Mouse (Mus musculus) neural tube, embryonic 11.5 days (tissue): Measurements from ENCODE around the gene Itih4. TPM values are rescaled to one million over a fixed set of nuclear protein-coding genes. Genes with fewer than 3 reads are reported as not detected.

Experiments
- ATAC-seq: fragments of 200-750 bp; cut with Nextera tagmentation; 2 replicates; pipeline ENCODE4 v1.8.0; 2017; ENCODE audit warnings: moderate number of reproducible peaks, mild to moderate bottlenecking, moderate TSS enrichment, moderate library complexity; ENCODE audit not compliant: insufficient read depth, low FRiP score, low TSS enrichment
- DNase-seq: peaks from one replicate; pipeline ENCODE4 v3.0.0-alpha.2; 2015; ENCODE audit warnings: low spot score
- H3K27ac ChIP-seq: fragments of 300-500 bp; sonication (generic); 2 replicates; pipeline ENCODE4 v1.5.1; 2014; ENCODE audit warnings: low read depth, mild to moderate bottlenecking, low read length
- H3K27me3 ChIP-seq: fragments of 300-500 bp; sonication (generic); 2 replicates; pipeline ENCODE4 v1.6.1; 2014; ENCODE audit warnings: mild to moderate bottlenecking, low read length, mixed read lengths; ENCODE audit not compliant: control insufficient read depth, insufficient read depth
- H3K36me3 ChIP-seq: fragments of 300-500 bp; sonication (generic); 2 replicates; pipeline ENCODE4 v1.6.1; 2014; ENCODE audit warnings: mild to moderate bottlenecking, low read length, moderate library complexity, mixed read lengths; ENCODE audit not compliant: control insufficient read depth, insufficient read depth
- H3K4me1 ChIP-seq: fragments of 300-500 bp; sonication (generic); 2 replicates; pipeline ENCODE4 v1.6.1; 2014; ENCODE audit warnings: low read length, mixed read lengths; ENCODE audit not compliant: control insufficient read depth, insufficient read depth
- H3K4me2 ChIP-seq: fragments of 300-500 bp; sonication (generic); 2 replicates; pipeline ENCODE4 v1.6.1; 2014; ENCODE audit warnings: low read depth, mild to moderate bottlenecking, moderate library complexity
- H3K4me3 ChIP-seq: fragments of 300-500 bp; sonication (generic); 2 replicates; pipeline ENCODE4 v1.5.1; 2014; ENCODE audit warnings: low read depth, low read length
- H3K9ac ChIP-seq: fragments of 300-500 bp; sonication (generic); 2 replicates; pipeline ENCODE4 v1.6.1; 2014; ENCODE audit warnings: mild to moderate bottlenecking, low read length
- H3K9me3 ChIP-seq: fragments of 300-500 bp; sonication (generic); 2 replicates; pipeline ENCODE4 v1.6.1; 2016; ENCODE audit warnings: low read length; ENCODE audit not compliant: control insufficient read depth
- WGBS: fragments of 180-500 bp; shearing (Covaris S2); extraction: QIAGEN DNeasy Blood & Tissue Kit; methylation state at CpG from one replicate; pipeline ENCODE4 v1.1.7; 2014; 5-methylcytosine and 5-hydroxymethylcytosine counted together
- polyA plus RNA-seq: library from polyadenylated mRNA; unstranded; fragments of >200 nt; fragmentation: Nextera tagmentation; extraction: Ambion mirVana; gene quantifications from 2 replicates; pipeline ENCODE4 v1.2.1, GENCODE M21; 2014

Gene Itih4
- polyA plus RNA-seq, 1 experiment from 2014 or later = not detected

GRCm38 (mm10) chr14:30888271-30888732 is 2.0 kb downstream of the Itih4 start:
- 22% methylated on average over 8 of the region's 9 CpGs for WGBS
- no peak overlapping the region for H3K4me3 ChIP-seq
- no peaks in the 10 kb centered on the region for H3K27me3 ChIP-seq
- H3K27ac ChIP-seq = no peak overlapping the region
- no peak overlapping the region for H3K9ac ChIP-seq
- DNase-seq (peak; percentile 23), ATAC-seq (no peak)
- no peaks in the 10 kb centered on the region for H3K36me3 ChIP-seq
- no peaks in the 10 kb centered on the region for H3K9me3 ChIP-seq
- no peak overlapping the region for H3K4me2 ChIP-seq
- H3K4me1 ChIP-seq = no peaks in the 10 kb centered on the region

- no peak for DNase-seq
- no peaks in the 10 kb centered on the region for H3K9me3 ChIP-seq
- H3K27ac ChIP-seq = no peak overlapping the region
- no peak overlapping the region for H3K4me2 ChIP-seq
- ATAC-seq = no peak
- H3K36me3 ChIP-seq = no peaks in the 10 kb centered on the region
- H3K9ac ChIP-seq = no peak overlapping the region
- H3K4me3 ChIP-seq = no peak overlapping the region
- no peaks in the 10 kb centered on the region for H3K4me1 ChIP-seq
- no peaks in the 10 kb centered on the region for H3K27me3 ChIP-seq
- 48% methylated on average over 3 of the region's 3 CpGs for WGBS
Observed at GRCm38 (mm10) chr14:30899972-30900371, 13.7 kb downstream of the Itih4 start.

GRCm38 (mm10) chr14:30902628-30903027 is 16.4 kb downstream of the Itih4 start:
- no peak for DNase-seq
- Histone ChIP-seq H3K36me3 (no peaks in the 10 kb centered on the region), H3K27ac (no peak overlapping the region), H3K4me1 (no peaks in the 10 kb centered on the region), H3K9me3 (no peaks in the 10 kb centered on the region), H3K4me2 (no peak overlapping the region), H3K4me3 (no peak overlapping the region), H3K9ac (no peak overlapping the region), H3K27me3 (no peaks in the 10 kb centered on the region)
- WGBS = 89% methylated on average over 5 of the region's 5 CpGs
- ATAC-seq = no peak

- WGBS = 82% methylated on average over 3 of the region's 3 CpGs
- DNase-seq (no peak), ATAC-seq (no peak)
- Histone ChIP-seq H3K9ac (no peak overlapping the region), H3K27ac (no peak overlapping the region), H3K9me3 (no peaks in the 10 kb centered on the region), H3K4me1 (no peaks in the 10 kb centered on the region), H3K4me3 (no peak overlapping the region), H3K27me3 (no peaks in the 10 kb centered on the region), H3K4me2 (no peak overlapping the region), H3K36me3 (no peaks in the 10 kb centered on the region)
Observed at GRCm38 (mm10) chr14:30903036-30903435, 16.8 kb downstream of the Itih4 start.

GRCm38 (mm10) chr14:30904307-30904706 is 18.0 kb downstream of the Itih4 start:
- Histone ChIP-seq H3K4me3 (no peak overlapping the region), H3K27ac (no peak overlapping the region), H3K9ac (no peak overlapping the region), H3K4me2 (no peak overlapping the region), H3K27me3 (no peaks in the 10 kb centered on the region), H3K4me1 (no peaks in the 10 kb centered on the region), H3K9me3 (no peaks in the 10 kb centered on the region), H3K36me3 (no peaks in the 10 kb centered on the region)
- no peak for DNase-seq
- ATAC-seq = no peak
- 83% methylated on average over 8 of the region's 8 CpGs for WGBS

GRCm38 (mm10) chr14:30906001-30906400 is 19.7 kb downstream of the Itih4 start:
- no peak overlapping the region for H3K27ac ChIP-seq
- no peak overlapping the region for H3K9ac ChIP-seq
- H3K36me3 ChIP-seq = no peaks in the 10 kb centered on the region
- H3K27me3 ChIP-seq = no peaks in the 10 kb centered on the region
- H3K4me2 ChIP-seq = no peak overlapping the region
- H3K4me1 ChIP-seq = no peaks in the 10 kb centered on the region
- WGBS = 91% methylated on average over 6 of the region's 6 CpGs
- H3K9me3 ChIP-seq = no peaks in the 10 kb centered on the region
- ATAC-seq (no peak), DNase-seq (no peak)
- H3K4me3 ChIP-seq = no peak overlapping the region

GRCm38 (mm10) chr14:30907814-30908265 is 21.6 kb downstream of the Itih4 start:
- 76% methylated on average over 3 of the region's 3 CpGs for WGBS
- no peaks in the 10 kb centered on the region for H3K9me3 ChIP-seq
- H3K4me2 ChIP-seq = no peak overlapping the region
- H3K27ac ChIP-seq = no peak overlapping the region
- H3K36me3 ChIP-seq = no peaks in the 10 kb centered on the region
- no peaks in the 10 kb centered on the region for H3K27me3 ChIP-seq
- H3K9ac ChIP-seq = no peak overlapping the region
- no peak overlapping the region for H3K4me3 ChIP-seq
- H3K4me1 ChIP-seq = no peaks in the 10 kb centered on the region
- no peak for DNase-seq
- no peak for ATAC-seq

- Histone ChIP-seq H3K4me2 (no peak overlapping the region), H3K9ac (no peak overlapping the region), H3K27ac (no peak overlapping the region), H3K4me1 (no peaks in the 10 kb centered on the region), H3K4me3 (no peak overlapping the region), H3K9me3 (no peaks in the 10 kb centered on the region), H3K27me3 (no peaks in the 10 kb centered on the region), H3K36me3 (no peaks in the 10 kb centered on the region)
- no peak for ATAC-seq
- no peak for DNase-seq
- 88% methylated on average over 8 of the region's 8 CpGs for WGBS
Observed at GRCm38 (mm10) chr14:30911141-30911540, 24.9 kb downstream of the Itih4 start.

- no peak for ATAC-seq
- H3K27me3 ChIP-seq = no peaks in the 10 kb centered on the region
- no peak overlapping the region for H3K27ac ChIP-seq
- no peak overlapping the region for H3K4me2 ChIP-seq
- H3K4me3 ChIP-seq = no peak overlapping the region
- H3K36me3 ChIP-seq = no peaks in the 10 kb centered on the region
- 83% methylated on average over 8 of the region's 8 CpGs for WGBS
- H3K9me3 ChIP-seq = no peaks in the 10 kb centered on the region
- no peak for DNase-seq
- H3K9ac ChIP-seq = no peak overlapping the region
- no peaks in the 10 kb centered on the region for H3K4me1 ChIP-seq
Observed at GRCm38 (mm10) chr14:30912641-30913040, 26.4 kb downstream of the Itih4 start.
